Mouse (Mus musculus) olfactory bulb, adult 2 months (tissue): Measurements from ENCODE around the gene Ank3.

Source experiments
- CTCF ChIP-seq: fragments of 200-500 bp; IDR thresholded peaks from 2 replicates; pipeline ENCODE4 v1.5.1; 2012; ENCODE audit warnings: low read depth, mild to moderate bottlenecking, low read length, moderate library complexity; ENCODE audit not compliant: insufficient read depth
- POLR2A ChIP-seq: fragments of 200-500 bp; IDR thresholded peaks from 2 replicates; pipeline ENCODE4 v1.6.1; 2012; ENCODE audit warnings: mild to moderate bottlenecking, low read depth, low read length, moderate library complexity; ENCODE audit not compliant: insufficient read depth

GRCm38 (mm10) chr10:69919746-69920145 is 521.2 kb downstream of the Ank3 start:
- TF ChIP-seq CTCF: no peak
- TF ChIP-seq POLR2A: no peak
